In genomic region chr3:104791017-104791416, GRCm38 (mm10) we compare ENCODE assay signal across 11 mouse cellular contexts. TPM values are rescaled to one million over a fixed set of nuclear protein-coding genes. Genes with fewer than 3 reads are reported as not detected.
DNase-seq lines count a peak whose midpoint lies in the region; ATAC-seq and TF ChIP-seq lines count a peak whose summit lies in the region.
"Had no signal": no experiment of that assay in that cellular context is flagged by ENCODE, and none has a peak within 500 bp of the region (broad histone marks: within the 10 kb centered on the region; RNA-seq: fewer than 3 reads in every experiment).

No protein-coding gene starts in this region.

- H3K4me1 ChIP-seq in forebrain, embryonic 10.5 days, result peaks cover 80% of the 10 kb centered on the region
- H3K4me1 ChIP-seq in intestine, embryonic 15.5 days (replicated peaks), result peaks cover 71% of the 10 kb centered on the region
- peaks cover 54% of the 10 kb centered on the region for H3K4me1 ChIP-seq in neural tube, embryonic 12.5 days

- peak in 1 of 2 experiments; percentile 8 for DNase-seq in layer of hippocampus, adult 2 months (ENCODE audit: low spot score in 2 of 2)
- no peak for DNase-seq in layer of hippocampus, adult 11-12 months (ENCODE audit: low spot score)
- no peak for DNase-seq in forebrain, embryonic 10.5 days (ENCODE audit: extremely low spot score, low spot score)
- DNase-seq in ovary, postnatal 10 days (ENCODE audit: low spot score), result no peak
- DNase-seq in thymus, postnatal 36 days, result no peak
- no peak for DNase-seq in embryo, embryonic 9.5 days (ENCODE audit: extremely low spot score)
- DNase-seq: cerebellum, adult 11-12 months had no signal

- peaks cover 34% of the 10 kb centered on the region for H3K27me3 ChIP-seq in forebrain, embryonic 10.5 days (ENCODE audit: poor library complexity, severe bottlenecking)
- H3K27me3 ChIP-seq in intestine, embryonic 15.5 days (replicated peaks), result no peaks in the 10 kb centered on the region
- peaks cover 5% of the 10 kb centered on the region; the same call in 1 of the 2 replicates for H3K27me3 ChIP-seq in neural tube, embryonic 12.5 days (replicated peaks)

- H3K4me3 ChIP-seq in layer of hippocampus, adult 2 months, result peak overlapping the region; percentile 18; the same call in 1 of the 2 replicates
- peak overlapping the region; percentile 75 for H3K4me3 ChIP-seq in forebrain, embryonic 10.5 days
- peak overlapping the region; percentile 68 for H3K4me3 ChIP-seq in intestine, embryonic 15.5 days (replicated peaks)
- peak overlapping the region; percentile 57; the same call in 1 of the 2 replicates for H3K4me3 ChIP-seq in neural tube, embryonic 12.5 days

- H3K27ac ChIP-seq in layer of hippocampus, adult 2 months, result peak overlapping the region; percentile 46
- H3K27ac ChIP-seq in forebrain, embryonic 10.5 days, result peak overlapping the region; percentile 89
- H3K27ac ChIP-seq in intestine, embryonic 15.5 days, result peak overlapping the region; percentile 90
- H3K27ac ChIP-seq in neural tube, embryonic 12.5 days, result no peak overlapping the region

- TF ChIP-seq CTCF in layer of hippocampus, adult 2 months (conservative IDR thresholded peaks at IDR 0.05), result no peak

- ATAC-seq in intestine, embryonic 15.5 days, result no peak
- no peak for ATAC-seq in neural tube, embryonic 12.5 days (ENCODE audit: low FRiP score, low read depth)

- H3K36me3 ChIP-seq in forebrain, embryonic 10.5 days (replicated peaks), result peaks cover 41% of the 10 kb centered on the region
- peaks cover 15% of the 10 kb centered on the region; the same call in 1 of the 2 replicates for H3K36me3 ChIP-seq in intestine, embryonic 15.5 days
- 0 out of 2 replicates have a peak, but pooled peaks cover 8% of the 10 kb centered on the region for H3K36me3 ChIP-seq in neural tube, embryonic 12.5 days

- peak overlapping the region; percentile 80 for H3K4me2 ChIP-seq in intestine, embryonic 15.5 days (replicated peaks)
- H3K4me2 ChIP-seq in neural tube, embryonic 12.5 days (replicated peaks), result peak overlapping the region; percentile 93

- 22% methylated on average over 4 of the region's 4 CpGs for WGBS in forebrain, embryonic 10.5 days
- WGBS in intestine, embryonic 15.5 days, result 26% methylated on average over 4 of the region's 4 CpGs
- 21% methylated on average over 4 of the region's 4 CpGs for WGBS in neural tube, embryonic 12.5 days

- peak overlapping the region; percentile 80 for H3K9ac ChIP-seq in intestine, embryonic 15.5 days
- H3K9ac ChIP-seq in neural tube, embryonic 12.5 days, result peak overlapping the region; percentile 65

- no peaks in the 10 kb centered on the region for H3K9me3 ChIP-seq in forebrain, embryonic 10.5 days
- H3K9me3 ChIP-seq in intestine, embryonic 15.5 days, result no peaks in the 10 kb centered on the region
- no peaks in the 10 kb centered on the region for H3K9me3 ChIP-seq in neural tube, embryonic 12.5 days

RNA-seq across cellular contexts. Expression of gene Rhoc, which starts 2.8 kb away (rescaled TPM):
- 10 to 100 TPM; 22.8 to 24.9 TPM for total RNA-seq in layer of hippocampus, adult 2 months (2021)
- polyA plus RNA-seq in forebrain, embryonic 10.5 days (2016; fragmentation: Nextera tagmentation; extraction: Ambion mirVana), result 84.9 and 90.1 TPM in 2 replicates
- 157 and 162 TPM in 2 replicates for polyA plus RNA-seq in intestine, embryonic 15.5 days (2015; fragmentation: Nextera tagmentation; extraction: Ambion mirVana)
- 101 and 102 TPM in 2 replicates for polyA plus RNA-seq in neural tube, embryonic 12.5 days (2016; fragmentation: Nextera tagmentation; extraction: Ambion mirVana)
- total RNA-seq: MEL had no signal

RNA-seq across cellular contexts. Expression of gene Fam19a3, which starts 9.4 kb away (rescaled TPM):
- total RNA-seq in layer of hippocampus, adult 2 months (2021), result not detected
- not detected in 2 replicates for polyA plus RNA-seq in forebrain, embryonic 10.5 days (2016; fragmentation: Nextera tagmentation; extraction: Ambion mirVana)
- polyA plus RNA-seq in intestine, embryonic 15.5 days (2015; fragmentation: Nextera tagmentation; extraction: Ambion mirVana), result 0.08 TPM in 1 of 2 replicates, not detected in the other
- polyA plus RNA-seq in neural tube, embryonic 12.5 days (2016; fragmentation: Nextera tagmentation; extraction: Ambion mirVana), result not detected in 2 replicates
- total RNA-seq: hematopoietic stem cell, adult 5-6 weeks; MEL had no signal

RNA-seq across cellular contexts. Expression of gene Ppm1j, which starts 10.2 kb away (rescaled TPM):
- total RNA-seq in layer of hippocampus, adult 2 months (2021), result under 1 TPM in 1 of 2 experiments, not detected in 1; 0.46 TPM
- 1.4 and 1.6 TPM in 2 replicates for polyA plus RNA-seq in forebrain, embryonic 10.5 days (2016; fragmentation: Nextera tagmentation; extraction: Ambion mirVana)
- 2.9 and 4.5 TPM in 2 replicates for polyA plus RNA-seq in intestine, embryonic 15.5 days (2015; fragmentation: Nextera tagmentation; extraction: Ambion mirVana)
- polyA plus RNA-seq in neural tube, embryonic 12.5 days (2016; fragmentation: Nextera tagmentation; extraction: Ambion mirVana), result 1.2 and 1.5 TPM in 2 replicates
- total RNA-seq: hematopoietic stem cell, adult 5-6 weeks had no signal

RNA-seq across cellular contexts. Expression of gene Mov10, which starts 27.3 kb away (rescaled TPM):
- 10 to 100 TPM; 10.2 to 11.0 TPM for total RNA-seq in layer of hippocampus, adult 2 months (2021)
- polyA plus RNA-seq in forebrain, embryonic 10.5 days (2016; fragmentation: Nextera tagmentation; extraction: Ambion mirVana), result 16.8 and 19.5 TPM in 2 replicates
- 129 and 133 TPM in 2 replicates for polyA plus RNA-seq in intestine, embryonic 15.5 days (2015; fragmentation: Nextera tagmentation; extraction: Ambion mirVana)
- polyA plus RNA-seq in neural tube, embryonic 12.5 days (2016; fragmentation: Nextera tagmentation; extraction: Ambion mirVana), result 18.5 and 26.8 TPM in 2 replicates

Comparison
In these comparisons a context has a peak if more than half of its experiments do, and no peak if none do; other contexts are left out.
1. H3K4me3 ChIP-seq: peak in every context shown above with its lines; median percentile 75 in forebrain, embryonic 10.5 days; 68 in intestine, embryonic 15.5 days; 57 in neural tube, embryonic 12.5 days; 18 in layer of hippocampus, adult 2 months.